Mouse (Mus musculus) liver, embryonic 16.5 days (tissue): ENCODE measurements around the gene Fgd1. TPM values are rescaled to one million over a fixed set of nuclear protein-coding genes. Genes with fewer than 3 reads are reported as not detected.

Source experiments
- ATAC-seq: fragments of 200-750 bp; cut with Nextera tagmentation; 2 replicates; pipeline ENCODE4 v1.8.0; 2017; ENCODE audit warnings: low read depth, mild to moderate bottlenecking, moderate number of reproducible peaks, moderate library complexity
- H3K27ac ChIP-seq: fragments of 300-500 bp; sonication (generic); 2 replicates; pipeline ENCODE4 v1.5.1; 2014; ENCODE audit warnings: mild to moderate bottlenecking, low read length
- H3K27me3 ChIP-seq: fragments of 300-500 bp; sonication (generic); 2 replicates; pipeline ENCODE4 v1.6.1; 2014; ENCODE audit warnings: low read depth, low read length, mixed read lengths; ENCODE audit not compliant: control insufficient read depth, insufficient read depth
- H3K36me3 ChIP-seq: fragments of 300-500 bp; sonication (generic); 2 replicates; pipeline ENCODE4 v1.6.1; 2014; ENCODE audit warnings: mild to moderate bottlenecking; ENCODE audit not compliant: control insufficient read depth, insufficient read depth
- H3K4me1 ChIP-seq: fragments of 300-500 bp; sonication (generic); 2 replicates; pipeline ENCODE4 v1.6.1; 2014; ENCODE audit warnings: low read depth, low read length, mixed read lengths; ENCODE audit not compliant: control insufficient read depth
- H3K4me2 ChIP-seq: fragments of 300-500 bp; sonication (generic); 2 replicates; pipeline ENCODE4 v1.6.1; 2014; ENCODE audit warnings: low read depth, low read length, mixed read lengths
- H3K4me3 ChIP-seq: fragments of 300-500 bp; sonication (generic); 2 replicates; pipeline ENCODE4 v1.5.1; 2014; ENCODE audit warnings: low read depth, mild to moderate bottlenecking, low read length
- H3K9ac ChIP-seq: fragments of 300-500 bp; sonication (generic); 2 replicates; pipeline ENCODE4 v1.6.1; 2014; ENCODE audit warnings: low read depth, low read length
- H3K9me3 ChIP-seq: fragments of 300-500 bp; sonication (generic); replicated peaks from 2 replicates; pipeline ENCODE4 v1.6.1; 2016; ENCODE audit warnings: low read length; ENCODE audit not compliant: control insufficient read depth
- WGBS: fragments of 180-500 bp; shearing (Covaris S2); extraction: QIAGEN DNeasy Blood & Tissue Kit; methylation state at CpG from one replicate; pipeline ENCODE4 v1.1.7; 2014; ENCODE audit not compliant: insufficient replicate concordance; 5-methylcytosine and 5-hydroxymethylcytosine counted together
- polyA plus RNA-seq: library from polyadenylated mRNA; unstranded; fragments of >200 nt; fragmentation: Nextera tagmentation; extraction: Ambion mirVana; gene quantifications from 2 replicates; pipeline ENCODE4 v1.2.1, GENCODE M21; 2015

Fgd1 gene
- polyA plus RNA-seq, 1 experiment from 2014 or later, result 2.0 TPM

DNA sequence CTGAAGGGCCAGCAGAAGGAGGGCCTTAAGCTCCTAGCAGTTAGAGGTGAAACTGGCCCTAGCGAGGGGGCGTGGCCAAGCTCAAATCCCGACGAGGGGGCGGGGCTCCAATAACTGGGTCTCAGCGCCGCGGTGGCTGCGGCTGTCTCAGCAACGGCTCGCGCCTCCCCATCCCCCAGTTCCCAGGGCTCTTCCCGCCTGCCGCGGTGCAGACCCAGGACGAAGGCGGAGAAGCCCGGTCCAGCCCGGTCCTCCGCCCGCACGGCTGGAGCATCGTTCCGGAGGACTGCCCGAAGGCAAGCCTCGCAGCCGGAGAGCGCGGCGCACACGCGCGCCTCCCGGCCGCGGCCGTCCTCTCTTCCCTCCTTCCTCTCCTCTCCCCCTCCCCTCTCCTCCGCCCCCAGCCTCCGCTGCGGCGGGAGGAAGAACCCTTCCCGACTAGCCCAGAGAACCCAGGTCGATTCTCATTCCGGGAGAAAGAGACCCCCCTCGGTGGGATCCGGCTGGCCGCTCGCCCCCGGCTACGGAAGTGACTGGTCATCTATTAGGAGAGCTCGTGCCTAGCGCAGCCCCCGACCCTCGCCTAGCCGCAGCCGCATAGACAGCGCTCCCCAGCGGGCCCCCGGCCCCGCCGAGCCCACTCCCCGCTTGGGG, 954 bp downstream of the Fgd1 start:
- peak; percentile 69 for ATAC-seq
- 26% methylated on average over 45 of the region's 62 CpGs for WGBS
- Histone ChIP-seq H3K27ac (no peak overlapping the region), H3K9me3 (no peaks in the 10 kb centered on the region), H3K4me1 (no peaks in the 10 kb centered on the region), H3K9ac (peak overlapping the region; percentile 47; the same call in 1 of the 2 replicates), H3K36me3 (no peaks in the 10 kb centered on the region), H3K4me3 (peak overlapping the region; percentile 57), H3K27me3 (peaks cover 26% of the 10 kb centered on the region), H3K4me2 (peak overlapping the region; percentile 49)

DNA sequence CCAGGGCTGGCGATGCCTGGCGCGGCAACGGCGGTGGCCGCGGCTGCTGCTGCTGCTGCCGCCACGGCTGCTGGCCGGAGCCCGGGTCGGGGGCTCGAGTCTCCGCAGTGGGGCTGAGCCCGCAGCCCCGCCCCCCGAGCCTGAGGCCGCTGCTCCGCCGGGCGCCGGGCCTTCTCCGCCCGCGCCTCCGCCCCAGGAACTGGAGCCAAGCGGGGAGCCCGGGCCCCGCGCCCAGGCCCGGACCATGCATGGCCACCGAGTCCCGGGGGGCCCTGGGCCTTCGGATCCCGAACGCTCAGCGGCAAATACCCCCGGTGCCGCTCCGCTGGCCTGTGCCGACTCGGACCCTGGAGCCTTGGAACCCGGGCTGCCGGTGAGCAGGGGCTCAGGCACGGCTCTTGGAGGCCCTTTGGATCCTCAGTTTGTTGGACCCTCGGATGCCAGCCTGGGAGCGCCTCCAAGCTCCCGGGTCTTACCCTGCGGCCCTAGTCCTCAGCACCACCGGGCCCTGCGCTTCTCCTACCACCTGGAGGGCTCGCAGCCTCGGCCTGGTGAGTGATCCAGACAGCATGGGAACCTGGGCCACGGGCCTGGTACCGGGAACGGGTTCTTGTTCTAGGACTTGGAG, 1.6 kb downstream of the Fgd1 start:
- peak; percentile 58 for ATAC-seq
- Histone ChIP-seq H3K9me3 (no peaks in the 10 kb centered on the region), H3K4me2 (peak overlapping the region; percentile 49), H3K4me1 (no peaks in the 10 kb centered on the region), H3K36me3 (no peaks in the 10 kb centered on the region), H3K27me3 (peaks cover 26% of the 10 kb centered on the region), H3K4me3 (peak overlapping the region; percentile 57), H3K9ac (peak overlapping the region; percentile 47; the same call in 1 of the 2 replicates), H3K27ac (no peak overlapping the region)
- 29% methylated on average over 42 of the region's 56 CpGs for WGBS

DNA sequence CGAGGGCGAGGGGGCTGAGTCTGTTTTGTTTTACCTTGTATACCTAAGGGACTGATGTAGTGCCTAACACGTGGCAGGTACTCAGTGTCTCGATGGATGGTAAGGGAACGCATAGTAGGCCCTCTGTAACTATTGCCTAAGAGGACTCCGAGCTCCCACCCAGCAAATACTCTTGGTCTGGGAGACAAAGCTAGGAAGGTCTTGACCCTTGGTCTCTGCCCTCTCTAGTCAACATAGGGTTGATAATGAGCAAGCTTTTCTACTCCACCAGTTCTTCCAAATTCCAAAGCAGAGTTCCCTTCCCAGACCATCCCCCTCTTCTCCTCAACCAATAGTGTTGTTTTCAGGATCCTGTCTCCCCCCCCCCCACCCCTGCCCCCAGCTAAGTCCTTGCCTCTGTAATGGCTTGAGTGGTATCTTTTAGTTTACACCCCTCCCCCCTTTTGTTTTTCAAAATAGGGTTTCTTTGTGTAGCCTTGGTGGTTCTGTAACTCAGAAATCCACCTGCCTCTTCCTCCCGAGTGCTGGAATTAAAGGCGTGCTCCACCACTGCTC, 3.8 kb downstream of the Fgd1 start:
- no peaks in the 10 kb centered on the region for H3K9me3 ChIP-seq
- no peaks in the 10 kb centered on the region for H3K36me3 ChIP-seq
- H3K27me3 ChIP-seq, result peaks cover 26% of the 10 kb centered on the region
- 47% methylated on average over 8 of the region's 8 CpGs for WGBS
- no peak overlapping the region for H3K4me3 ChIP-seq
- no peaks in the 10 kb centered on the region for H3K4me1 ChIP-seq
- ATAC-seq, result peak; percentile 54
- peak overlapping the region; percentile 49; the same call in 1 of the 2 replicates for H3K4me2 ChIP-seq
- no peak overlapping the region for H3K9ac ChIP-seq
- no peak overlapping the region; the same call in 1 of the 2 replicates for H3K27ac ChIP-seq

DNA sequence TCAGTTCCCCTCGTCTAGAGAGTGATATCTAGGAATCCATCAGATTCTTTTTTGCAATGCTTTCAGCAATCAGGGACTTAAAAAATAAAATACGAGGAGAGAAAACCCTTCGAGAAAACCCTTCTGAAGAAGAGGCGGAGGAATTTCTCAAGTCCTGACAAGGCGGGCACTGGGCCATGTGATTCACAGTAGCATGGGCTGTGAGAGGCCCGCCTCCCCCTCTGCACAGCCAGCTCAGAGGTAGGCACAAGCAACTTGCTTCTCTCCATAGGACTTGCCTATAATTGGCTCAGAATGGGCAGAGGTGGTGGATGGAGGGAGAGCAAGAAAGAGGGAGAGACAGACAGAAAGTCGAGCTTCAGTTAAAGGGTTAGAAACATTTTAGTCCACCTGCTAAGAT, 4.4 kb downstream of the Fgd1 start:
- H3K4me1 ChIP-seq, result no peaks in the 10 kb centered on the region
- no peak overlapping the region for H3K9ac ChIP-seq
- peak overlapping the region; percentile 17; the same call in 1 of the 2 replicates for H3K4me2 ChIP-seq
- ATAC-seq, result no peak
- 58% methylated on average over 7 of the region's 7 CpGs for WGBS
- H3K27ac ChIP-seq, result no peak overlapping the region
- H3K27me3 ChIP-seq, result peaks cover 26% of the 10 kb centered on the region
- no peak overlapping the region for H3K4me3 ChIP-seq
- H3K9me3 ChIP-seq, result no peaks in the 10 kb centered on the region
- H3K36me3 ChIP-seq, result no peaks in the 10 kb centered on the region

DNA sequence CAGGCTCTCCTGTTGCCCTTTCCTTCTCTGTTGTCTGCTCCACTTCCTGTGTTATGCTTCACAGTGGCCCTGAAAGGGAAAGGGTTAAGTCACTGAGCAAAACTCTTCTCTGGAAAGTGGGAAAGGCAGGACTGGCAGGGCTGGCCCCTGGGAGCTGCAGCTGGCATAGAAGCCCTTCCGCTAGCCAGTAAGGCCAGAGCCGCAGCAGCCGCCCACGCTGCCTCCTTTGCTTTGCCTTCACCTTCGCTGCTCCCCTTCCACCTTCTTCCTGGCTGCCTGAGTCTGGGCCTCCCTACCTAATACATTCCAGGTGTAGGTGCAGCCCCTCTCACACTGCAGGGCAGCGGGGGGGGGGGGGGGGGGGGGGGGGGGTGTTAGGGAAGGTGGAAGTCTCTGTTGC, 8.5 kb downstream of the Fgd1 start:
- H3K27me3 ChIP-seq, result no peaks in the 10 kb centered on the region; the same call in 1 of the 2 replicates
- H3K27ac ChIP-seq, result no peak overlapping the region
- H3K9me3 ChIP-seq, result no peaks in the 10 kb centered on the region
- no peak overlapping the region for H3K9ac ChIP-seq
- no peak overlapping the region for H3K4me2 ChIP-seq
- no peak overlapping the region for H3K4me3 ChIP-seq
- H3K36me3 ChIP-seq, result no peaks in the 10 kb centered on the region
- H3K4me1 ChIP-seq, result no peaks in the 10 kb centered on the region
- 77% methylated on average over 5 of the region's 6 CpGs for WGBS
- no peak for ATAC-seq

DNA sequence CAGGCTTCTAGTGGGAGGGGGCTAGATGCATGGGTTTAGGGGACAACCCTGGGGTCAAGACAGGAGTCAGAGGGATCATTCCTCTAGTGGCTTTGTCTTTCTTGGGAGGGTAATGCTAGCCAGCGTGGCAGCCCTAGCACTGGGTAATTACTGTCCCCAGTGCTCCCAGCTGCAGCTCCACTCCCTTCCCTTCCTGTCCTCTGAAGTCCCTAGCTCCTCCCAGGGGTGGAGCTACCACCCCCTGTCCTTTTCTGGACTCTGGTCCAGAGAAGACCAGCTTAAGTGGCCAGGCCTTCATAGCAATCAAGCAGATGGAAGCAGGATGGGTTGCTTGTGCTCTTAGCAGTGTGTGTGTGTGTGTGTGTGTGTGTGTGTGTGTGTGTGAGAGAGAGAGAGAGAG, 9.6 kb downstream of the Fgd1 start:
- Histone ChIP-seq H3K36me3 (no peaks in the 10 kb centered on the region), H3K9me3 (no peaks in the 10 kb centered on the region), H3K27ac (no peak overlapping the region), H3K4me2 (no peak overlapping the region), H3K9ac (no peak overlapping the region), H3K27me3 (no peaks in the 10 kb centered on the region; the same call in 1 of the 2 replicates), H3K4me3 (no peak overlapping the region), H3K4me1 (no peaks in the 10 kb centered on the region)
- peak; percentile 67 for ATAC-seq
- 31% methylated on average over 1 of the region's 1 CpGs for WGBS

GRCm38 (mm10) chrX:151059346-151059745, 13.4 kb downstream of the Fgd1 start:
- Histone ChIP-seq H3K4me3 (no peak overlapping the region), H3K4me1 (no peaks in the 10 kb centered on the region), H3K27ac (no peak overlapping the region), H3K27me3 (no peaks in the 10 kb centered on the region; the same call in 1 of the 2 replicates), H3K4me2 (no peak overlapping the region), H3K36me3 (no peaks in the 10 kb centered on the region), H3K9me3 (no peaks in the 10 kb centered on the region), H3K9ac (no peak overlapping the region)
- no peak for ATAC-seq
- WGBS, result 69% methylated on average over 1 of the region's 1 CpGs

DNA sequence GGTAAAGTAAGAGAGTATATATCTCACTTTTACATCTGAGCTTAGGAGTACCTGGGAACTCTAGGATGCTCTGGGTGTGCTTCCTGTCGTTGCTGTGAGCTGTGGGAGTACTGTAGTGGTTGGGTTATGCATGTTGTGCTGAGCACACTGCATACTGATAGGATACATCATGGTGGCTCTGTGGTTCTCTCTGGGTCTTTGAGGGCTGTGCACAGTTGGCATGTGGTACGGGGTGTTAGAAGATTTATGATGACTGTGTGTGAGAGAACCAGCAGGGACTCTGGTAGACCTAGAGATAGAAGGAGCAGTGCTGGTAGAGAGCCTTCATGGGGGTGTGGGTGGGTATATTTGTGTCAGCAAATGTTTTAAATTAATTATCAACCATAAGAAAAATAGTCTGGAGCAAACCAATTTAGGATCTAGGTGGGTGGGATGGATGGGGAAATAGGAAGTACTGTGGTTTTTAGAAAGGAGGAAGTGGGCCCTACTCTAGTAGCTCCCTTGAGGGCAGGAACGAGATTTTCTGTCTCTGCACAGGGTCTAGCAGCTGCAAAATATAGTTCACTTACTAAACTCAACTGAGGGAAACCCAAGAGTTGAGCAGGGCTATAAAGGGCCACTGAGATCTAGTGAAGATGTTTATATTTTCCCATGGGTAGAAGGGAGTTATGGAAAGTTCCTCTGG, 15.8 kb downstream of the Fgd1 start:
- H3K4me3 ChIP-seq, result no peak overlapping the region
- H3K9ac ChIP-seq, result no peak overlapping the region
- no peaks in the 10 kb centered on the region for H3K4me1 ChIP-seq
- WGBS, result 24% methylated on average over 3 of the region's 3 CpGs
- H3K36me3 ChIP-seq, result no peaks in the 10 kb centered on the region
- H3K27me3 ChIP-seq, result no peaks in the 10 kb centered on the region; the same call in 1 of the 2 replicates
- no peaks in the 10 kb centered on the region for H3K9me3 ChIP-seq
- H3K27ac ChIP-seq, result no peak overlapping the region
- no peak for ATAC-seq
- H3K4me2 ChIP-seq, result no peak overlapping the region
